Mouse (Mus musculus) left cerebral cortex, adult 9 months (tissue): ENCODE data around the gene Abi3.
"Not testable (repeated sequence)": the region's sequence is repeated elsewhere in the genome, so short reads cannot be mapped to it uniquely, and the experiment has no call there.

Experiments
- DNase-seq, 2 experiments: peaks; one replicate each; pipeline ENCODE4 v3.0.0; 2022; ENCODE audit warnings: low spot score in 2 of 2

The Abi3 gene

DNA sequence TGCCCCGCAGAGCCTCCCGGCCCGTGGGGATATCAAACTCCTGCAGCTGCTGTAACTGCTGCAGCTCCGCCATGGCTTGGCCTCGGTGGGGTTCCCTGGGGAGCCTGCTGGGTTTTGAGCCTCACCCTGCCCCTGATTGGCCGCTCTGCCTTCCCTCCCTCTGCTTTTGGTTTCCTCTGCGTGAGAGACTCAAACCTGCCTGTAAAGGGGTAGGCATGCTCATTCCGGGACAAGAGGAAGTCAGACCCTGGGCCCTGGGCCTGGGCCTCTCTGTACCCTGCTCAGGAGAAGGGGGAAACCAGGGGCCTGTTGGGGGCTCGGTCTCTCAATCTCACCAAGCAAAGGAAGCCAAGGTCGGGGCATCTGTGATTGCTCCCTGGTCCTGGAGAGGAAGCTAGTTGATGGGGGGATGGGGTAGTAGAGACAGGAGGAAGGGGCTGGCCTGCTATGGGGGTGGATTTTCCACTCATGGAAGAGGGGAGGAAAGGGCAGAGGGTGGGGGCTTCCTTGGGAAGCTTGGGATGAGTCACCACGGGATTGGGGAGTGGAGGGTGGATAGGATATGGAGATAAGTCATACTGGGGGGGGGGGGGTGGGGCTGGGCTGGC, at the start of gene Abi3:
Gene Abi3, minus strand, starts transcription at position 403 of the 608 bp plus-strand sequence.
- no peak for DNase-seq

DNA sequence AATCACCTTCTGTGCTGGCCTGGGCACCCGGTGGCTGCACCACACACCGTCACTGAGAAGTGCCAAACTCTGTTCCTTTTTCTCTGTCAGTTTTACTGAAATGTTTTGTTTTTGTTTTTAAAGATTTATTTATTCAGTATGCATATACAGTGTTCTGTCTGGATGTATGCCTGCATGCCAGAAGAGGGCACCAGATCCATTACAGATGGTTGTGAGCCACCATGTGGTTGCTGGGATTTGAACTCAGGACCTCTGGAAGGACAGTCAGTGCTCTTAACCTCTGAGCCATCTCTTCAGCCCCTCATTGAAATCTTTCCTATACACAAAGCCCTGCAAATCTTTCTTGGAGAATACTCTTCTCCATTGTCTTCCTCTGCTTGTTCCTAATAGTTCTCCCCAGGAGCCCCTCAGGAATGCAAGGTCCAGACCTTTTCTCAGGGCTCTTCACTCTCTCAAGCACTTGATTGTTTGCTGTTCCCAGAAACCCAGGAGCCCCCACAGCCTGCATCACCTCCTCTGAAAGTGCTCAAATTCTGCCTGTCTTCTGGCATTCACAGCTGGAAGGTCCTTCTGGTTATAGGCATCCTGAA, 48.3 kb upstream of the Abi3 start:
- DNase-seq: no peak

DNA sequence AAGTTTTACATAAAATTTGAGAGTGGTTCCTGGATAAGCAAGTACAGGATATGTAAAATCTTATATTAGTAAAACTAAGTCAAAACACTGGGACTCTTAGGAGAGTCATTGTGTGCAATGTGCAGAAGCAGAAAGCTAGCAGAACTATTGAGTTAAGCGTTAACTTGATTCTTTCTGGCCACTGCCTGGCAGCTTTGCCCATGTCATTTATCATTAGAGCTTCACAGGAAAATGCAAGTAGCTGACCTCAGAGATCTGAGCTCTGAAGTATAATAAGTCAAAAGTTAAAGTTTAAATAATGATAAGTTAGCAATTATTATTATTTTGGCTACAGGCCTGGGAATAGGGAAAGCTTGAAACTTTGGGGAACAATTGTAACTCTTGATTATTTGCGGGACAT, 37.6 kb upstream of the Abi3 start:
- not testable (repeated sequence) for DNase-seq

DNA sequence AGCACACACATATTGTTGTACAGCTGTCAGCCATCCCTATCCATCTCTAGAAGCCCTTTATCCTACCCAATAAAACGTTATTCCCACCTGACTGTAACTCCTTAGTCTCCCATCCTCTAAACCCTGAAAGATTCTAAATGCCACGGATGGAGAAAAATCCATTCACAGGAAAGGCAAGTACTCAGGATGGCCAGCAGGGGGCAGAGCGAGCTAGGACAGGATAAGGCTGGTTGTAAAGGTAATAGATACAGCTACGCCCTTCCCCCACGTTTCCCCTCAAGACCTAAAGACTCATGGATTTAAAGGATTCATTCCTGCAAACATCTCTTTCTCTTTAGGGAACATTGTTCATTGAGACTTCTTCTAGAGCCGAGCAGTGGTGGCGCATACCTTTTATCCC, 34.0 kb upstream of the Abi3 start:
- DNase-seq: peak in 1 of 2 experiments; percentile 29

DNA sequence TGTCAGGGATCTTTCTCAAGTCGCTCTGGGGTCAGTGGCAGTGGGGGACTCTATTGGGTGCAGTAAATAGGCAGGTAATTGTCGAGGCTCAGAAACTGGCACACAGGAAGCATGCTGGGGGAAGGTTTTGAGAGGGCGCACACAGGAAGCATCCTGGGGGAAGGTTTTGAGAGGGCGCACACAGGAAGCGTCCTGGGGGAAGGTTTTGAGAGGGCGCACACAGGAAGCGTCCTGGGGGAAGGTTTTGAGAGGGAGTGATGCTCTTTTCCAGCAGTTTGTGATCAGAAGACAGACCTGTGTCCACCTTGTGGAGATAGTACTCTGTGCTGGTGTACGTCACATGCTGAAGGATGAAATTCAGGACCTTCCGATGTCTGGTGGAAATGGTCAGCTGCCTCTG, 33.5 kb upstream of the Abi3 start:
- no peak for DNase-seq

DNA sequence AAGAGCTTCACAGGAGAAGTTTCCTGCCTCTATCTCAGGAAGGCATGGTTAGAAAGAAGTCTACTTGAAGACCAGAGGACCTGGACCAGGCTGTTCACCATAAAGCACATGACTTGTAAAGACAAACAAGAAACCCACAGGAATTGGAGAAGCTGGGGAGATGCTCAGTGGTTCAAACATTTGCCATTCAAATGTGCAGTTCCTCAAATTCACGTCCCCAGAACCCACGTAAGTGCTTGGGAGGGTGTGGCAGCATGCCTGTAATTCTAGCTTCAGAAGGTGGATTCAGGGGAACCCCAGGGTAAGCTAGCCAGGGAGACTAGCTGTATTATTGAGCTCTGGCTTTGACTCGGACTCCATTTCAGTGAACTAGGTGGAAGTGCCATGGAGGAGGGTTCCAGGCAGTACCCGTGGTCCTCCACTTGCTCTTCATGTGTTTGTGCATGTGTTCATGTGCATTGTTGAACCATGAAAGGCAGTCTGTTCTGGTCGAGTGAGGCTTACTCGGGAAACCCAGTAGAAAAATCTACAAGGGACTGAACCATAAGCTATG, 27.7 kb upstream of the Abi3 start:
- DNase-seq: no peak

DNA sequence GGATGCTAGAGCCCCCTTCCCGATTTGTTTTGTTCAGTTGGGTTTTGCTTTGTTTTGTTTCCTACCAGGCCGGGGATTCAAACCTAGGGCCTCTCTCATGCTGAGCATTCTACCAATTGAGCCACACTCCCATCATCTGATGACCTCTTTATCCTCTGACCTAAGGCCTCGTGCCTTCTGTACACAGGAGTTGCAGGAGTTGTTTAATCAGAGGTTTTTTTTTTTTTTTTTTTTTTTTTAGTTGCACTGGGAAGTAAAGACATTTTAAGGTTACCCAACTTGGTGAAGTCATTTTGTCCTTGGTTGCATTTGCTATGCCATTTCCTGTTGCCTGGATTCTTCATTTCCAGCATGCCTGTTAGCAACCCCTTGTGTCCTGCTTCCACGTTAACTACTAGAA, 27.2 kb upstream of the Abi3 start:
- no peak for DNase-seq

DNA sequence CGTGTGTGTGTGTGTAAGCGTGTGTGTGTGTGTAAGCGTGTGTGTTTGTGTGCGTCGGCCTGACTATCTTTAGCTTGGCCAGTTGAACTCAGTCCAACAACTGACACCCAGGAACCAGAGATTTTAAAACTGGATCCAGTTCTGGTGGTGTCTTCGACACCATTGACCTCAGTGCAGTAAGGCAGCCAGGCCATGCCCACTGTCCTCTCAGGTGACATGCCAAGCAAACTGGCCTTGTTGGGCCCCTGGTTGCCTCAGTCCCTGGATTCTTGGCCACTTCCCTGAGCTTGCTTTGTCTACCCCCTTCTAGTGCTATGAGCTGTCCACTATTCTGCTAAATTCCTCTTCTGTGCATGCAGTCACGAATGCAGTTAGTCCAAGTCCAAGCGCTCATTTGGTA, 19.1 kb upstream of the Abi3 start:
- DNase-seq: no peak

DNA sequence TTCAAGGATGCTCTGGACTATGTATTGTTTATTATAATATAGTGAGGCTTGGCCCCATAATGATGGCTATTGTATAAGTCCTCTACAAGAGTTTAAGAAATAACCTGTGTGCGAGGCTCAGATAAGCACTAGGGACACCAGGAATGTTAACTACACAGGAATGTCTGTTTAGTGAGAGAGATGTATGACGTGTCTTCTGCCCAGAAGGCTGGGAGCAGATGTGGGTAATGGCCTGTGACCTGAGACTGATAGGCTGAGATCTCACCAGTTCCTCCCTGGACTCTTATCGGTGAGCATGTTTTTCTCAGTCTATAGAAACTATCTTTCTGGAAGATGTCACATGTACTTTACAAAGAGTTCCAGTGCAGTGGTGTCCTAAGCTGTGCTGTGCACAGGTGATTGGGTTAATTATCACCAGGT, 17.8 kb upstream of the Abi3 start:
- no peak for DNase-seq

DNA sequence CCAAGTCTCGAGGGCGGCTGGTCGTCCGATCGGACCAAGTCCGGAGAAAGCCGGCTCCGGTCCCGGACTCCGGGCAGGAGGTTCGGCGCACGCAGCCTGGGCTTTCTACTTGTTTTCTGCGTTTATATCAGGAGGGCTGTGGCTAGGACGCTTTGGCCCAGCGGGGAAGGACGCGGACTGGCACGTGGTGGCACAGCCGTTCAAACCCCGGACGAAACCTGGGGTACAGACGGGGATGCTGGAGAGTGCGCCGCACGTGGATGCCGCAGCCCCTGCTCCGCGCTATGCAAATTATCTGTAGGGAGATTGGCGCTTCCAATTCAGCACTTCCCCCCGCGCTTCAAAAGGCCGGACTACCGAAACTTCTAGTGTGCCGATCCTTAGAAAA, 17.2 kb upstream of the Abi3 start:
- DNase-seq: no peak

DNA sequence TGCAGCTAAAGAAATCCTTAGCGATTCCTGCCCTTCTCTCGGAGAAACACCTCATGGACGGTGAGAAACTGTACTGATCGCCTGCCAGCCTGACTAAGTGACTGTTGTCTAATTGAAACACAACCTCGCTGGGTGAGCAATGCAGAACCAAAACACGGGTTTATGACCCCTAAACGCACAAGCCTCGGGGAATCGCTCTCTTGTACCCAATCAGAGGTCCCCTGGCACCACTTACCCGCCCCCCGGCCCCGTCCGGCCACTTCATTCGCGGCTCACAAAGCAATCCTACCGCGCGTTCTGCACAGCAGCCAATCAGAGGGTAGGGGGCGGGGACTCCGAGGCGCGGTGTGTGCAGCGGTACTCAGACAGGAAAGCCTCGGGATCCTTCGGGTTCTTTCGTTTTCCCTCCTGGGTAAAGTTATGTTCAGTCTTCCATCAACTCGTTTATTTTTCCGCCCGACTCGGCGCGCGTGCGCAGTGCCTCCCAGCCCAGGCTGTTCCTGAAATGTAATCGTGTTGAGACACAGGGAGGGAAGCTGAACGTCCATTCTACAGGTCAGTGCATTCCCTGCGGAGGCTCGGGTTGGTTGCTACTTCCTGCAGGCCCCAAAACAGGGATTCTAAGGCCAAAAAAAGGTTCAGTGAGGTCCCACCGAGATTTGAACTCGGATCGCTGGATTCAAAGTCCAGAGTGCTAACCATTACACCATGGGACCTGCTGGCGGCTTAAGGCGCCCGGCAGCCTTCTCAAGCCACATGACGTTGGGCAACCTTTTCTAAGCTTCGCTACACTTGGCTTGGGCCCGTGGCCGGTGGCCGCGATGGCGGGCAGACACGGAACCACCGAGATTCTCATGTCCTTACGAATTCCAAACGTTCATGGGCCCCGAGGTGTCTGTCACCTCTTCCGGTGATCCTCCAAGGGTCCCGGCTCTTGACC, 16.5 kb upstream of the Abi3 start:
- DNase-seq: peak; percentile 93 to 97

DNA sequence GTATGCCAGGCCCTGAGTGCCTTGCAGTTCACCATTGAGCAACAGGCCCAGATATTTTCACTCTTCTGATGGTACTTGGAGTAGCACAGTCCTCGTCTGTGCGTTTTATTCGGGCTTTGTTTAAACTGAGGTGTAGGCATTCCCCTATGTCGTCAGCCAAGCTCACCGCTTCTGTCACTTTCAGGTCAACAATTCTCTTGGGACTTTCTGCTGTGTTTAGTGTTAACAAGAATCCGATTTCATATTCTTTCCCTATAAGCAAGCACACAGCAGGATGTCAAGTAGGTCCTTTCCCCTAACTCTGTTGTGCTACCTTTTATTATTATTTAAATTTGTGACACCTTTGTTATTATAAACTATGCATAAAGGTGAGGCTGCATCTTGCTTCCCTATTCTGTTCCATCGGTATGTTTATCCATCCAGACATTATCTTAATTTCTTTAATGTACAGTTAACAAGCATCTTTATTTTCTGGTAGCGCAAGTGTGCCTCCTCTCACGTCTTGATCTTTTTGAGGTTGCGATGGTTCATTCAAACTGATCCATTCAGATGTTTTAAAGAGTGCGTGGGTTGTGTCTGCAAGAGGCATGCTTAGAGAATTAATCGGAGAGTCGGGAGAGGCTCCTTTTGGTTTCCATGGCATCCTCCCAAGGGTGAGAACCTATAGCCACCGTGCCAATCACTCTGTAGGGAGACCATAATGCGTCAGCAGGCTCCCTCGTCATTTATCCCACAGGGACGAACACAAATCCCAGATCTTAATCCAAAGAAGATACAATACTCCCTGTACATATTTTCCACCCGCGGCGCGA, 15.6 kb upstream of the Abi3 start:
- DNase-seq: peak in 1 of 2 experiments; percentile 54

DNA sequence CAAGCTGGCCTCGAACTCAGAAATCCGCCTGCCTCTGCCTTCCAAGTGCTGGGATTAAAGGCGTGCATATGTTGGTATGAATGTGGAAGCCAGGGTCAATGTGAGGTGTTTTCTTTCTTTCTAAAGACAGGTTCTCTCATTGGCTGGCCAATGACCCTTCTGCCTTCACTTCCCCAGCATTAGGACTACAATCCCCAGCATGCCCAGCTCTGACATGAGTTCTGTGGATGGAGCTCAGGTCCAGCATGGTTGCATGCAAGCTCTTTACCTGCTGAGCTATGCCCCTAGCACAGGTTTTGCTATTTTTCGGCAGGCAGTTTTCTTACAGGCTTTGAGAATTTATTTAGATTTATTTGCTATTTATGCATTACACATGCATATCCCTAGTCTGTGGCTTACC, 15.0 kb upstream of the Abi3 start:
- DNase-seq: no peak

DNA sequence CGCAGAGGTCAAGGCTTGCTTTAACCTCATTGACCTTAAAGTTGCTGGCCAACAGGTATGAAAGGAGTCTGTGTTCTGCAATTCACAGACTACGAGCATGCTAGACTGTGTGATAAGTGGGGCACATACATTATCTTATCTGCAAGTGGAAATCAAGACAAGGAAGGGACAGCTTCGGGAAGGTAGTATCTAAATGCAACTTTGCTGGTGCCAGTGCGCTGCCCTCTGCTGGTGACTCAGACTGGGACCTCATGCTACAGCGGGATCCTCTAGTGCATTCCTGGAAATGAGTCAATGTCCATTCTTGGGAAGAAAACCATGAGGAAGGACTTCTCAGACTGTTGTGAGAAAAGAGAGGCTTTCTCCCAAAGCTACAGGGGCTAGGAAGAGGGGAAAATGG, 11.4 kb upstream of the Abi3 start:
- DNase-seq: no peak

DNA sequence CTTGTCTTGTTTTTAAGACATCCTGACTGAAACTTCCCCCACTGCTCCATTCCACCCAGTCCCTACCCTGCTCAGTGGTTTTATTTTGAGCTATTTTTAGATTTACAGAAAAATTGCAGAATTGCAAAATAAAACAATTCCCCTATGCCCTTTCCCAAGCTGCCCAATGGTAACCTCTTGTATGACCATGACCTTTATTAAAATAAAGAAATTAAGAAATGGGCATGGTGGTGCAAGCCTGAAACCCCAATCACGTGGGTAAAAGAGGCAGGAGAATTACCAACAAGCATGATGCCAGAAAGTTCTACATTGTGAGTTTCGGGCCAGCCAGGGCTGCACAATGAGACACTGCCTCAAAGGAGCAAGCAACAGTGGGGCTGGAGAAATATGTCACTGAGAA, 8.6 kb upstream of the Abi3 start:
- no peak for DNase-seq

DNA sequence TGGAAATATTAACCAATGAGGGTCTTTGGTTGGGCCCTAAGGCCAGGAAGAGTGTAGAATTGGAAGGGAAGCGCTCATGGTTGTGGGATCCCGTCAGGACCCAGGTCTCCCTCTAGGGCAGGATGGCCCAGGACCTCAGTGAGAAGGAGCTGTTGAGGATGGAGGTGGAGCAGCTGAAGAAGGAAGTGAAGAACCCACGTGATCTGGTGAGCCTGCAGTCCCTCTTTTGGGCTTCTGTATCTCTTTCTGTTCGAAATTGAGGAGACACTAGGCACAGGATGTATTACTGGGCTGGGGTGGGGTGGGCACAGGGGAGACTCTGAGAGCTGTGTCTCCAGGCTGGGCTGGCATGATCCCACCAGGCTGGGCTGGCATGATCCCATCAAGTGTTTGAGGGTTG, 2.7 kb upstream of the Abi3 start:
- no peak for DNase-seq

DNA sequence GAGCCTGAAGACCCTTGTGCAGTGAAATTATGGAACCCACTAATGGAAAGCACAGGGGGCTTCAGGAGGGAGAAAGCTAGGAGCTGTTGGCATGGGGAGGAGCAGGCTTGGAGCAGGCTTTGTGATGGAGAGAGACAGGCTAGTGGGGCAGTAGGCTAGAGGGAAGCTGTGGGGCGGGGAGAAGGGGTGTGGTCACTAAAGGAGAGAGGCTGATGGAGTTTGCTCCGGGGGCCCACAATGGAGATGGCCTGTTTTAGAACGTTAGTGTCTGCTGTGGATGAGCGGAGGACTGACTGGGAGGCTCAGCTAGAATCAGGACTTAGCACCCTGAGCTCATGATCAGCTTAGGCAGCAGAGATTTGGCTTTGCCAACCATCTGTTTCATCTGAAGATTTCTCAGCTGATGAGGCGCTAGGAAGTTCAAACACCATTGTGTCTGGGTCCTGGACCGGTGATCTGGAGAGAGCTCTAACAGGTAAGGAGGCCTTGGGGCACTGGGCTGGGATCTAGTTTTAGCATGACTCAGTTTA, 1.2 kb upstream of the Abi3 start:
- DNase-seq: no peak

DNA sequence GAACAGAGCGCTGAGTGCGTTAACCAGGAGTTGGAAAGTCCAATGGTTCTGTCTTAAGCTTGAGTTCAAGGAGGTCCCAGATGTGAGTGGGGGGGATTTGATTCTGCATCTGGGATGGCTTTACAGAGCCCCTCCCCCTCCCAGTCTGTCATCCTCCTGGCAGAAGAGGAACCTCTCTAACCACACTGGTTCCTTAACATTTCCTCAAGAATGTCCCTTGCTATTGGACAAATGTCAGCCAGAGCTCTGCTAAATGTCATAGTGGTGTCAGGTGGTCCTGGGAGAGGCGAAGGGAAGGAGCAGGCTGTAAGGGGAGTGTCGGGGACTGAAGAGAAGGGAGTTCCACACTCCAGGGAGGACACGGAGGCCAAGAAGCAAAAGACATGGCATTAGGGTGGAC, 677 bp upstream of the Abi3 start:
- no peak for DNase-seq

DNA sequence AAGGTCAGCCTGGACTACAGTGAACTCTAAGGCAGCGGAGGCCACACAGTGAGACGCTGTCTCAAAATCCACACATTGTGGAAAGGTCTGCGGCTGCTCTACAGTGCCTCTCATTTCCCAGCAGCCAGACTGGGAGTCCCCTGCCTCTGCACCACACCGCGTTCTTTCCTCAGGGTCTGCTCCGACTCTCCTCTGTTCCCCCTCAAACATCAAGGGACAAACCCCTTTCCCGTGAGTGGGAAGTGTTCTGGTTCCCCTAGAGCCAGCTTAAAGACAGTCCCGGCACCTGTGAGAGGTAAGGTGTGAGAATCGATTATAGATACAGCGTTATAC, 812 bp downstream of the Abi3 start:
- no peak for DNase-seq

DNA sequence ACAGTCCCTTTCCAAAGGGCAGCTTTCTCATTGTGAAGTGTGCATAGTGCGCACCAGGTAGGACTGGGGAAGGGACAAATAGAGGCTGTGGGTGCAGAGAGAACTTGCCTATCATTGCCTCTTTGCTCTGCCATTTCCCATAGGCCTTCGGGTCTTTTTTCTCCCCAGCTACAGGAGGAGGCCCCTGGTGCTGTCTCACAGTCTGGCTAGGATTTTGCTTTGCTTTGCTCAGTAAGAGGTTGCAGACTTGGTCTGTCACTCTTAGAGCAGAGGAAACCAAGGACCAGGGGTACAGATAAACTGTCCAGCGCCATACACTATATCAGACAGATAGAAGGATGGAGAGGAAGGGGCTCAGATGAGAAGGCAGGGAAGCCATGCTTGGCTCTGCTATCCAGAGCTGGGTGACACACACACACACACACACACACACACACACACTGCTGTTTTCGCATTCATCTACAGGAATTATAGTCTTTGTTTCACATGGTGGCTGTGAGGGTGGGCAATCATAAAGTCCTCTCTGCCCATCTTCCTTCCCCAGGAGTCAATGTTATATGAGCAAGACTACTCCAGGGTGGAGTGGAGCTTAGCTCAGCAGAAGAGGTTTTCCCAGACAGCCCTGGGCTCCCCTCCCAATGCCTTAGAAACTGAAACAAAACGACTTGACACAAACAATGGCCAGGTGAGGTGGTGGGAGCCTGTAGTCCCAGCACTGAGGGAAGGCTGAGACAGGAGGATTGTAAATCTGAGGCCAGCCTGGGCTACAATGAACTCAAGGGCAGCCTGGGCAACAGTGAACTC, 1.4 kb downstream of the Abi3 start:
- DNase-seq: no peak
